Comparison of ENCODE assay signal across 8 mouse cellular contexts in genomic region chr5:33144025-33144424, GRCm38 (mm10). TPM values are rescaled to one million over a fixed set of nuclear protein-coding genes. Genes with fewer than 3 reads are reported as not detected.
DNase-seq lines count a peak whose midpoint lies in the region; ATAC-seq and TF ChIP-seq lines count a peak whose summit lies in the region.

No protein-coding gene starts in this region.

- no peak for TF ChIP-seq EP300 in CH12.LX (IDR thresholded peaks at IDR 0.05; ENCODE audit: low read length)

- no peaks in the 10 kb centered on the region for H3K79me2 ChIP-seq in CH12.LX (replicated peaks; ENCODE audit: control insufficient read depth, extremely low read depth, insufficient read depth, poor library complexity, severe bottlenecking)

- no peak overlapping the region for H3K4me3 ChIP-seq in kidney, adult 2 months (ENCODE audit: insufficient read depth, low read depth, low read length)
- no peak overlapping the region for H3K4me3 ChIP-seq in kidney, embryonic 14.5 days (ENCODE audit: low read length)
- no peak overlapping the region for H3K4me3 ChIP-seq in CH12.LX (replicated peaks in 1 of 3; ENCODE audit: low read depth in 2 of 3, low read length in 2 of 3, poor library complexity in 1 of 3)
- no peak overlapping the region for H3K4me3 ChIP-seq in small intestine, adult 2 months (ENCODE audit: low read depth, low read length)

- peak; percentile 53 for DNase-seq in kidney, adult 2 months
- DNase-seq in CH12.LX (ENCODE audit: extremely low read depth): peak; percentile 76
- peak; percentile 22 to 24 for DNase-seq in adrenal gland, adult 18-20 months (ENCODE audit: low spot score in 2 of 2)
- peak; percentile 68 for DNase-seq in induced T-regulatory cell, adult 2 months (ENCODE audit: low read depth)
- no peak for DNase-seq in right cerebral cortex, adult 18-20 months
- DNase-seq in ovary, postnatal 36 days (ENCODE audit: low spot score): no peak

- H3K27ac ChIP-seq in kidney, adult 2 months (ENCODE audit: insufficient read depth, low read depth, low read length): no peak overlapping the region
- no peak overlapping the region for H3K27ac ChIP-seq in kidney, embryonic 14.5 days (ENCODE audit: low read depth, low read length)
- no peak overlapping the region for H3K27ac ChIP-seq in CH12.LX (ENCODE audit: insufficient read depth, low read depth)
- H3K27ac ChIP-seq in small intestine, adult 2 months (ENCODE audit: insufficient read depth, low read depth, low read length): no peak overlapping the region

- ATAC-seq in kidney, embryonic 14.5 days (ENCODE audit: low FRiP score, low TSS enrichment): no peak; the same call in 1 of the 2 replicates

- dilution Hi-C loops in CH12.LX (cut with MboI; ENCODE audit: extremely low pct_ligation_motif_present, extremely low pct_unique_long_range_greater_than_20kb, low sequenced_read_pairs): no loop called here

- no peaks in the 10 kb centered on the region; the same call in 1 of the 2 replicates for H3K27me3 ChIP-seq in kidney, adult 2 months (replicated peaks; ENCODE audit: control insufficient read depth, insufficient read depth, low read length)
- no peaks in the 10 kb centered on the region for H3K27me3 ChIP-seq in kidney, embryonic 14.5 days (ENCODE audit: control insufficient read depth, insufficient read depth, low read length)
- H3K27me3 ChIP-seq in CH12.LX (replicated peaks): peaks cover 32% of the 10 kb centered on the region
- no peaks in the 10 kb centered on the region for H3K27me3 ChIP-seq in small intestine, adult 2 months (ENCODE audit: control insufficient read depth, insufficient read depth, low read length)

- no peaks in the 10 kb centered on the region for H3K4me1 ChIP-seq in kidney, adult 2 months (ENCODE audit: control insufficient read depth, insufficient read depth, low read length)
- no peaks in the 10 kb centered on the region for H3K4me1 ChIP-seq in kidney, embryonic 14.5 days (ENCODE audit: control insufficient read depth, insufficient read depth, low read length)
- H3K4me1 ChIP-seq in CH12.LX (ENCODE audit: control insufficient read depth in 1 of 2, insufficient read depth in 2 of 2): peaks cover 0 to 2% of the 10 kb centered on the region in 2 experiments; a peak in 2 of 4 replicates
- peaks cover 3% of the 10 kb centered on the region; the same call in 1 of the 2 replicates for H3K4me1 ChIP-seq in small intestine, adult 2 months (ENCODE audit: control insufficient read depth, insufficient read depth, insufficient read length, low read length)

- TF ChIP-seq RAD21 in CH12.LX (IDR thresholded peaks at IDR 0.05; ENCODE audit: low read depth, low read length): peak; percentile 72

- in situ Hi-C loops in CH12.LX (cut with MboI; ENCODE audit: low pct_ligation_motif_present, low pct_unique_long_range_greater_than_20kb, low sequenced_read_pairs): loop anchor here (25.0 kb wide), 1 partner anchor 207 kb away; no protein-coding TSS in a partner anchor

- H3K4me2 ChIP-seq in kidney, embryonic 14.5 days (replicated peaks; ENCODE audit: low read depth, low read length): no peak overlapping the region
- no peak overlapping the region for H3K4me2 ChIP-seq in CH12.LX (ENCODE audit: insufficient read depth, low read depth, poor library complexity, severe bottlenecking)

- 24% methylated on average over 5 of the region's 5 CpGs for WGBS in kidney, adult 2 months
- WGBS in kidney, embryonic 14.5 days: 47% methylated on average over 5 of the region's 5 CpGs
- 49% methylated on average over 5 of the region's 5 CpGs for WGBS in small intestine, adult 2 months

- no peaks in the 10 kb centered on the region for H3K36me3 ChIP-seq in kidney, adult 2 months (ENCODE audit: control insufficient read depth, insufficient read depth, low read length)
- no peaks in the 10 kb centered on the region for H3K36me3 ChIP-seq in kidney, embryonic 14.5 days (ENCODE audit: control insufficient read depth, insufficient read depth, low read length)
- no peaks in the 10 kb centered on the region for H3K36me3 ChIP-seq in CH12.LX (replicated peaks in 1 of 2; ENCODE audit: control insufficient read depth in 1 of 2, insufficient read depth in 1 of 2, low read length in 1 of 2)
- H3K36me3 ChIP-seq in small intestine, adult 2 months (ENCODE audit: control insufficient read depth, insufficient read depth, low read length): peaks cover 75% of the 10 kb centered on the region

- TF ChIP-seq CTCF in kidney, adult 2 months (conservative IDR thresholded peaks at IDR 0.05; ENCODE audit: insufficient read depth, insufficient read length, low read depth, low read length): peak; percentile 71
- TF ChIP-seq CTCF in CH12.LX (conservative IDR thresholded peaks at IDR 0.05 in 1 of 2, IDR thresholded peaks at IDR 0.05 in 1 of 2; ENCODE audit: low read depth in 2 of 2, low read length in 2 of 2): peak in 1 of 2 experiments; percentile 92; a peak in 3 of 4 replicates
- peak; percentile 51; the same call in 1 of the 2 replicates for TF ChIP-seq CTCF in small intestine, adult 2 months (IDR thresholded peaks at IDR 0.05; ENCODE audit: extremely low read depth, insufficient read length, insufficient replicate concordance, low read depth, low read length)

- H3K9me3 ChIP-seq in kidney, embryonic 14.5 days (ENCODE audit: control insufficient read depth, low read length): no peaks in the 10 kb centered on the region
- H3K9me3 ChIP-seq in CH12.LX (replicated peaks; ENCODE audit: low read length): no peaks in the 10 kb centered on the region

- no peak overlapping the region for H3K9ac ChIP-seq in kidney, embryonic 14.5 days (ENCODE audit: low read depth, low read length)
- H3K9ac ChIP-seq in CH12.LX (ENCODE audit: insufficient read depth, low read depth): no peak overlapping the region

- no peak for TF ChIP-seq POLR2A in kidney, adult 2 months (IDR thresholded peaks at IDR 0.05; ENCODE audit: low read depth, low read length)
- TF ChIP-seq POLR2A in CH12.LX (IDR thresholded peaks at IDR 0.05; ENCODE audit: low read depth, low read length): no peak
- no peak for TF ChIP-seq POLR2A in small intestine, adult 2 months (IDR thresholded peaks at IDR 0.05; ENCODE audit: low read depth, low read length)

TF ChIP-seq in CH12.LX, 34 proteins besides CTCF, POLR2A, EP300 and RAD21:
- TF ChIP-seq MAX (IDR thresholded peaks at IDR 0.05; ENCODE audit: low read length) (peak; percentile 87), SMC3 (IDR thresholded peaks at IDR 0.05; ENCODE audit: low read depth, low read length) (peak; percentile 83), MYC (IDR thresholded peaks at IDR 0.05; ENCODE audit: low read depth, low read length) (peak; percentile 86), CHD1 (IDR thresholded peaks at IDR 0.05; ENCODE audit: low read depth, low read length) (no peak), POLR2AphosphoS2 (IDR thresholded peaks at IDR 0.05; ENCODE audit: low read depth, low read length) (no peak), MXI1 (IDR thresholded peaks at IDR 0.05; ENCODE audit: low read depth, low read length) (peak; percentile 60; the same call in 1 of the 2 replicates), ZKSCAN1 (IDR thresholded peaks at IDR 0.05; ENCODE audit: borderline replicate concordance, low read depth, low read length) (no peak), ZNF384 (IDR thresholded peaks at IDR 0.05; ENCODE audit: low read depth, low read length) (peak; percentile 13; the same call in 1 of the 2 replicates), CHD2 (IDR thresholded peaks at IDR 0.05; ENCODE audit: low read length) (no peak), ZC3H11A (IDR thresholded peaks at IDR 0.05; ENCODE audit: low read depth, low read length) (peak; percentile 22; the same call in 1 of the 2 replicates), UBTF (IDR thresholded peaks at IDR 0.05; ENCODE audit: low read depth, low read length) (no peak)

RNA-seq across cellular contexts. Expression of gene Slc5a1, which starts 40.0 kb away (rescaled TPM):
- 31.2 and 40.0 TPM in 2 replicates for polyA plus RNA-seq in kidney, adult 2 months (2012; rRNA removed)
- polyA plus RNA-seq in kidney, embryonic 14.5 days (2014; fragmentation: Nextera tagmentation; extraction: Ambion mirVana): 1.3 and 5.1 TPM in 2 replicates
- total RNA-seq in CH12.LX (2012; rRNA removed) (0.29 and 0.38 TPM in 2 replicates), CH12.LX (2014; rRNA removed) (0.14 and 0.30 TPM in 2 replicates)
- polyA plus RNA-seq in CH12.LX (2012; ENCODE audit: insufficient read length, low read depth): 0.19 and 0.33 TPM in 2 replicates
- not detected for total RNA-seq in adrenal gland, adult 18-20 months (2021)
- polyA plus RNA-seq in small intestine, adult 2 months (2012; rRNA removed): 283 and 626 TPM in 2 replicates

Comparison
In these comparisons a context has a peak if more than half of its experiments do, and no peak if none do; other contexts are left out.
1. DNase-seq: peak in kidney, adult 2 months (single experiment), CH12.LX (single experiment), adrenal gland, adult 18-20 months (2 of 2) and induced T-regulatory cell, adult 2 months (single experiment); none in right cerebral cortex, adult 18-20 months (single experiment) and ovary, postnatal 36 days (single experiment).